Mouse (Mus musculus) CD4-positive naive resting alpha-beta T cell, adult 57 days (primary cell): ENCODE data around the gene Mcmbp. TPM values are rescaled to one million over a fixed set of nuclear protein-coding genes. Genes with fewer than 3 reads are reported as not detected.

ENCODE experiments used
- total RNA-seq: library from RNA; stranded (reverse); gene quantifications from one replicate; pipeline ENCODE4 v1.2.4, GENCODE M21; 2023

The Mcmbp gene
- 105 TPM for total RNA-seq

GRCm38 (mm10) chr7:128740334-128740733 lies at the start of gene Mcmbp:
TSS of gene Mcmbp (minus strand) at chr7:128740495.

GRCm38 (mm10) chr7:128744684-128745485 lies 4.6 kb upstream of the Mcmbp start, which contains the start of gene Sec23ip:
TSS of gene Sec23ip (plus strand) at chr7:128744943.

Other genes starting within 250 kb of the Mcmbp start
- gene Bag3, start 216.9 kb downstream of the Mcmbp start, total RNA-seq: 25.2 TPM
- 43.3 TPM for gene Inpp5f, start 129.2 kb downstream of the Mcmbp start, total RNA-seq
- gene Sec23ip, start 4.4 kb upstream of the Mcmbp start, total RNA-seq: 54.8 TPM